Mouse (Mus musculus) liver, embryonic 13.5 days (tissue): Measurements from ENCODE around the gene Setd1a. TPM values are rescaled to one million over a fixed set of nuclear protein-coding genes. Genes with fewer than 3 reads are reported as not detected.
"Not testable (repeated sequence)": the region's sequence is repeated elsewhere in the genome, so short reads cannot be mapped to it uniquely, and the experiment has no call there.

Source experiments
- ATAC-seq: fragments of 200-750 bp; cut with Nextera tagmentation; 2 replicates; pipeline ENCODE4 v1.8.0; 2017; ENCODE audit warnings: low read depth, mild to moderate bottlenecking, moderate number of reproducible peaks, moderate library complexity
- DNase-seq: peaks from one replicate; pipeline ENCODE4 v3.0.0; 2022
- H3K27ac ChIP-seq: fragments of 300-500 bp; sonication (generic); 2 replicates; pipeline ENCODE4 v1.5.1; 2015; ENCODE audit warnings: moderate library complexity, mild to moderate bottlenecking, inconsistent platforms
- H3K27me3 ChIP-seq: fragments of 300-500 bp; sonication (generic); 2 replicates; pipeline ENCODE4 v1.6.1; 2015; ENCODE audit warnings: mild to moderate bottlenecking, inconsistent platforms
- H3K36me3 ChIP-seq: fragments of 300-500 bp; sonication (generic); 2 replicates; pipeline ENCODE4 v1.6.1; 2015; ENCODE audit warnings: mild to moderate bottlenecking, inconsistent platforms
- H3K4me1 ChIP-seq: fragments of 300-500 bp; sonication (generic); replicated peaks from 2 replicates; pipeline ENCODE4 v1.6.1; 2015; ENCODE audit warnings: inconsistent platforms
- H3K4me2 ChIP-seq: fragments of 300-500 bp; sonication (generic); 2 replicates; pipeline ENCODE4 v1.6.1; 2015; ENCODE audit warnings: inconsistent platforms, mild to moderate bottlenecking, moderate library complexity
- H3K4me3 ChIP-seq: fragments of 300-500 bp; sonication (generic); replicated peaks from 2 replicates; pipeline ENCODE4 v1.5.1; 2015; ENCODE audit warnings: mild to moderate bottlenecking, inconsistent platforms
- H3K9ac ChIP-seq: fragments of 300-500 bp; sonication (generic); 2 replicates; pipeline ENCODE4 v1.6.1; 2015; ENCODE audit warnings: mild to moderate bottlenecking, inconsistent platforms
- H3K9me3 ChIP-seq: fragments of 300-500 bp; sonication (generic); replicated peaks from 2 replicates; pipeline ENCODE4 v1.6.1; 2016; ENCODE audit warnings: inconsistent platforms
- WGBS: fragments of 180-500 bp; shearing (Covaris S2); methylation state at CpG from one replicate; pipeline ENCODE4 v1.1.7; 2015; ENCODE audit not compliant: insufficient replicate concordance; 5-methylcytosine and 5-hydroxymethylcytosine counted together
- polyA plus RNA-seq: library from polyadenylated mRNA; unstranded; fragments of >200 nt; fragmentation: Nextera tagmentation; extraction: Ambion mirVana; gene quantifications from 2 replicates; pipeline ENCODE4 v1.2.1, GENCODE M21; 2015

The Setd1a gene
- polyA plus RNA-seq, 1 experiment from 2014 or later = 8.4 TPM

DNA sequence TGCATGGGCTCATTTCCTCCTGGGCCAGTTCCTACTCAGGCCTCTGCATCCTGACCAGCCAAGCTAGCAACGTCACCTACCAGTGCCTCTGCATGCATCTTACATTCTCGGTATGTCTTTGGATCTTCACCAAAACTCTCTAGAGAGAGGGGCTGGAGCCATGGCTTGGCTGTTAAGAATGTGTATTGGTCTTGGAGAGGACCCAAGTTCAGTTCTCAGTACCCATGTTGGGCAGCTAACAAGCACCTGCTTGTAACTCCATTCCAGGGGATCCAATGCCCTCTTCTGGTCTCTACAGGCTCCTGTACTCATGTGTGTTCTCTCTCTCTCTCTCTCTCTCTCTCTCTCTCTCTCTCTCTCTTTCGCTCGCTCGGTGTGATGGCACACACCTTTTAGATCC lies 41.3 kb downstream of the Setd1a start:
- H3K4me1 ChIP-seq = peaks cover 34% of the 10 kb centered on the region
- H3K9me3 ChIP-seq = no peaks in the 10 kb centered on the region
- no peak overlapping the region for H3K9ac ChIP-seq
- H3K27me3 ChIP-seq = no peaks in the 10 kb centered on the region
- no peak overlapping the region for H3K4me3 ChIP-seq
- no peaks in the 10 kb centered on the region for H3K36me3 ChIP-seq
- no peak overlapping the region for H3K27ac ChIP-seq
- no peak overlapping the region for H3K4me2 ChIP-seq
- 78% methylated on average over 5 of the region's 5 CpGs for WGBS
- DNase-seq (no peak), ATAC-seq (no peak)

DNA sequence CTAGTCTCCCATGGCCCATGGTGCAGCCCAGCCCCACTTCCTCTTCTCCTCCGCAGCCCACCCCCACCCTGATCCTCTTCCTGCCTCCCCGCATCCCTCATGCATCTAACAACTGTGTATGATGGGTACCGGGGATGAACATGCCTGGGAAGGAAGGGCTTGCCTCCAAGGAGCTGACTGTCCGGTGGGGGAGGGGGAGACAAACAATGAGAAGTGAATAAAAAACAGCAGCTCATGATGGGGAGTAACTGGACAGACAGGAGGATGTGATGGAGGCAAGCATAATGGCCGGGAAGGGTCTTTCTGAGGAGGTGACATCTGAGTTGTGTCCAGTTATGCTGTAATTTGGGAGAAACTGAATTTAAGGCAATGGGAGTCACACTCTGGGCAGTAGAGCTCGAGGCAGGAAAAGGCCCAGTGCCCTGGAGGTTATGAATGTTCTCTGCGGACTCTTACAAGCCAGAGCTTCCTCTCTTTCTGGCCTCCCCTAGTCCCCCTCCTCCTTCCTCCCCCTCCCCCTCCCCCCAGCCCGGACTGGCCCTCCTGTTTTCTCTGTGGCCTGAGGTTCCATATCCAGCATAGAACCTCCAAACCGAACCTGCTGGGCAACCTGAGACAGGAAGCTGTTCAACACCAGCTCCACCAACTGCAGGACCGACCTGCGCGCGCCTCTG lies 44.5 kb downstream of the Setd1a start:
- ATAC-seq (no peak), DNase-seq (no peak)
- Histone ChIP-seq H3K4me1 (peaks cover 19% of the 10 kb centered on the region), H3K4me2 (no peak overlapping the region), H3K36me3 (no peaks in the 10 kb centered on the region), H3K9ac (no peak overlapping the region), H3K9me3 (no peaks in the 10 kb centered on the region), H3K27me3 (peaks cover 24% of the 10 kb centered on the region), H3K27ac (peak overlapping the region; percentile 39; the same call in 1 of the 2 replicates), H3K4me3 (no peak overlapping the region)
- WGBS = 42% methylated on average over 13 of the region's 13 CpGs

DNA sequence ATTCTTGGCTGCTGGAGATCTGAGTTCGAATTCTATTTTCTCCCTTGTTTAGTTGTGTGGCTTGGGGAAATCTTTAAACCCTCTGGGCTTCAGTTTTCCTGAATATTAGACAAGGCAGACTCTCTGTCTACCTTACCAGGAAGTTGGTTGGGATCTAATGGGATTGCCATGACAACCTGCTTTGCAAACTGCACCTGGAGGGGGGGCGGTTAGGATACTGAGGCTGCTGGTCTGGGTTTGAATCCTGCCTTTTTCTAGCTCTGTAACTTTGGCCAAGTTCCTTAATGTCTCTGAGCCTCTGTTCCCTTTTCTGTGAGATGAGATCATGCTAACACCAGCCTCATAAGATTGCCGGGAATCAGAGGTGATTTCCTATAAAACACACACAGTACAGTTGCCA lies 46.0 kb downstream of the Setd1a start:
- no peak overlapping the region for H3K9ac ChIP-seq
- H3K27me3 ChIP-seq = peaks cover 26% of the 10 kb centered on the region
- DNase-seq (no peak), ATAC-seq (no peak)
- H3K27ac ChIP-seq = no peak overlapping the region
- 76% methylated on average over 3 of the region's 3 CpGs for WGBS
- H3K4me3 ChIP-seq = no peak overlapping the region
- H3K4me1 ChIP-seq = peaks cover 12% of the 10 kb centered on the region; the same call in 1 of the 2 replicates
- H3K9me3 ChIP-seq = no peaks in the 10 kb centered on the region
- H3K36me3 ChIP-seq = no peaks in the 10 kb centered on the region
- H3K4me2 ChIP-seq = no peak overlapping the region

DNA sequence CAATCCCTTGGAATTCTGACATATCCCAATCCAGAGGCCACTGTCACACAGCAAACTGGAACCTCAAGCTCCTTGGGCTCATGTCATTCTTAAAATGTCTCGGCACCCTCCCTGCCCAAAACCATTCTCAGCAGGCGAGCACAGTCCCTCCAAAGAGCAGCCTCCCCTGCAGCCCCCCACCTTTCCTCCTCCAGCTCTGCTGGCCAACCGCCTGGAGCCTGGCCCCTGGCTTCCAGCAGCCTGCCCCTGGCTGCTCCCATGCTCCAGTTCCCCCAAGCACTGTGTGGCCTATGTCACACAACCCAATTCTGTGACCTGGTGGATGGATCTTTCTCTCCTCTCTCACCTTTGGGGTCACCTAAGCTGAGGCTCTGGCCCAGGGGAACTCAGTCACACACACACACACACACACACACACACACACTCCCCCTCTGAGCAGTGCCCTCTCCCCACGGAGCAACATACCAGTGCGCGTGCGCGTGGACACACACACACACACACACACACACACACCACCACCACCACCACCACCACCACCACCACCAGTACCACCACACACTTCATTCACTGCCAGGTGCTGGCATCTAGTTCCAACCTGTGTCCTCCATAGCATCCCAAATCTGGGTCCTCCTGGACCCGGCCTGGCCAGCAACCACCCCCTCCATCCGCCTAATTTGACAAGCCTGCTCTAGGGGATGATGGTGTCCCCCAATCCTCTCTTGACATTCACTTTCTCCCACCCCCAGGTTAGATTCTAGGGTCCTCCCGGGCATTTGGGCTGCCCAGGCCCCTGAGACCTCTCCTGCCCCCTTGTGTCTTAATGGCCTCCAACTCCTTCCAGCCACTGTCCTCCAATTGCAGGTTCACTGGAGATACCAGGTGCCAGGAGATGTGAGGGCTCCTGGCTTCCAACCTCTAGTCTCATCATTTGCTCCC lies 47.0 kb downstream of the Setd1a start:
- DNase-seq (no peak), ATAC-seq (no peak)
- Histone ChIP-seq H3K9ac (no peak overlapping the region), H3K36me3 (no peaks in the 10 kb centered on the region), H3K9me3 (no peaks in the 10 kb centered on the region), H3K4me3 (peak overlapping the region; percentile 40), H3K4me1 (peaks cover 12% of the 10 kb centered on the region; the same call in 1 of the 2 replicates), H3K27me3 (peaks cover 26% of the 10 kb centered on the region), H3K27ac (no peak overlapping the region), H3K4me2 (peak overlapping the region; percentile 38)
- WGBS = 69% methylated on average over 11 of the region's 11 CpGs

DNA sequence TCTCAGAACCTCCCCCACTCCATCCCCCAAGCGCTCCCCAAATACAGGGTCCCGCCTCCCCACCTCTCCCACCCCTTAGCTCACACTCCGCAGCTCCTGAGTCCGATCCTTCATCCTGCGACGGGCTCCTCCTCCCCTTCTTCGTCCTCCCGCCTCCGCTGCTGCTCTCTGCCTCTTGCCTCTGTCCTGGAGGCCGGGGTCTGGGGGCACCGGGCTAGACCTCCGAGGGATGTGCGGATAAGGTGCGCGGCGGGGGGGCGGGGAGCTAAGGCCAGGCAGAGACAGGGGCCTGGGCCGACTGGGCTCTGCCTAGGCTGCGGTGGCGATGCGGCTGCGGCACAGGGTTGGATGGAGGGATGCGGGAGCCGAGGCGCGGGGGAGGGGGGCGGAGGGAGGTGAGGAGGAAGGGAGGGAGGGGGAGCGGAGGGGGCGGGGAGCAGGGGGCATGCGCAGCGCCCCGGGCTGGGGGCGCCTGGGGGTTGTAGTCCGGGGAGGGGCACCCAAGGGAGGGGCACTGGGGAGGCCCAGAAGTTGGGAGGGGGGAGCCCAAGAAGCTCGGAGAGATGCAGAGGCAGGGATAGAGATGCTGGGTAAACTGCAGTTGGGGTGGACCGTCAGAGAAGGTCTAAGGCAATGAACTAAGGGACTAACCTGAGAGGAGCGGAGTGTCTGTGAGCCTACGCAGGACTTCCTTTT lies 47.9 kb downstream of the Setd1a start, which contains the start of the genes Stx4a and Stx1b:
Stx4a (plus strand) TSS at position 119 of the 696 bp plus-strand sequence.
Stx1b (minus strand) TSS at position 374 of the 696 bp plus-strand sequence.
- 12% methylated on average over 30 of the region's 38 CpGs for WGBS
- no peak for ATAC-seq
- peak within 1 kb of the TSS; percentile 38 for H3K4me2 ChIP-seq
- peaks cover 12% of the 10 kb centered on the region; the same call in 1 of the 2 replicates for H3K4me1 ChIP-seq
- H3K9me3 ChIP-seq = no peaks in the 10 kb centered on the region
- no peak within 1 kb of the TSS for H3K9ac ChIP-seq
- no peak within 1 kb of the TSS for H3K27ac ChIP-seq
- peaks cover 26% of the 10 kb centered on the region for H3K27me3 ChIP-seq
- no peaks in the 10 kb centered on the region for H3K36me3 ChIP-seq
- peak within 1 kb of the TSS; percentile 40 for H3K4me3 ChIP-seq
- no peak for DNase-seq

DNA sequence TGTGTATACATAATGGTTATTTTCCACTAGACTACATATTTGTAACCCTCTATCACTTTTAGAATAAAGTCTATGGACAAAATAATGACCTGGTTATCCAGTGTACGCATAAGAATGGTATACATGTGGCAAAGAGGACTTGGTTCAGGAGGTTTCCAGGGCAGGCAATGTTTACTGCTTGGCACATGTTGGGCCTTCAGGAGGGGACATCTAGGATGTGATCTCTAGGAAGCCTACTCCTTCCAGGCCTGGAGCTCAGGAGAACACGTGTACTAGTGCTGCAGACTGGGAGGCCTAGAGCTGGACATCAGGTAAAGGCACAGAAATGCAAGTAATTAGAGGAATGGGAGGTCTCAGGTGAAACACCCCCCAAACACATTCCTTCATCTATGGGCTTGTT lies 59.1 kb downstream of the Setd1a start:
- Histone ChIP-seq H3K27ac (no peak overlapping the region), H3K9ac (no peak overlapping the region), H3K4me1 (peaks cover 5% of the 10 kb centered on the region), H3K4me3 (no peak overlapping the region), H3K36me3 (no peaks in the 10 kb centered on the region), H3K4me2 (no peak overlapping the region), H3K9me3 (no peaks in the 10 kb centered on the region), H3K27me3 (no peaks in the 10 kb centered on the region)
- DNase-seq = no peak
- ATAC-seq = no peak
- WGBS = 80% methylated on average over 2 of the region's 2 CpGs

DNA sequence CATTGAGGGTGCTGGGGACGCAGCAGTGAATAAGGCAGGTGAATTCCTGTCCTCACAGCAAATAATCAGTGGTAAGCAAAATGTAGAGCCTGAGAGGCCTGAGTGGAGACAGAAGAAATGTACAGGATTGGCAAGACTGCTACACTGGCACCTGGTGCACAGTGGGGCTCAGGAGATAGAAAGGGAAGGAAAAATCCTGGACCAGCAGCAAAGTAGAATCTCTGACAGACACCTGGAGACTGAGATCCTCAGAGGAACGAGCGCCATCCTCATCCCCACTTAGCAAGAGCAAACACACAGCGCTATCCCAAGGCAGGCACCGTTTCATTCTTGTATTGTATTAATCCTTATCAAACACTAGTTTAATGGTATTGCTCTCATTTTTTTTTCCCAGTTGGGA lies 61.0 kb downstream of the Setd1a start:
- no peak for DNase-seq
- Histone ChIP-seq H3K36me3 (no peaks in the 10 kb centered on the region), H3K27me3 (no peaks in the 10 kb centered on the region), H3K4me2 (no peak overlapping the region), H3K27ac (no peak overlapping the region), H3K9ac (no peak overlapping the region), H3K9me3 (no peaks in the 10 kb centered on the region), H3K4me1 (peaks cover 13% of the 10 kb centered on the region), H3K4me3 (no peak overlapping the region)
- no peak for ATAC-seq
- WGBS = 88% methylated on average over 5 of the region's 5 CpGs

DNA sequence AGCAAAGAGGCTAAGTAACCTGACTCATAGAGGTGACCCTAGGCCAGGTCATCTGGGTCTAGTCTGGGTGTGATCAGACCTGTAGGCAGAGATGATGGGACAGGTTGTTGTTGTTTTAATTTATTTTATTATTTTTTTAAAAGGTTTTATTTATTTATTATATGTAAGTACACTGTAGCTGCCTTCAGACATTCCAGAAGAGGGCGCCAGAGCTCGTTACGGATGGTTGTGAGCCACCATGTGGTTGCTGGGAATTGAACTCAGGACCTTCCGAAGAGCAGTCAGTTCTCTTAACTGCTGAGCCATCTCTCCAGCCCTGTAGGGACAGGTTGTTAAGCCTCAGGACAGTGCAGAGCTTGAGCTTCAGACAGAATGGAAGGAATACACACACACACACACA lies 61.4 kb downstream of the Setd1a start:
- not testable (repeated sequence) for H3K9ac ChIP-seq, ATAC-seq
- WGBS = 85% methylated on average over 4 of the region's 4 CpGs

DNA sequence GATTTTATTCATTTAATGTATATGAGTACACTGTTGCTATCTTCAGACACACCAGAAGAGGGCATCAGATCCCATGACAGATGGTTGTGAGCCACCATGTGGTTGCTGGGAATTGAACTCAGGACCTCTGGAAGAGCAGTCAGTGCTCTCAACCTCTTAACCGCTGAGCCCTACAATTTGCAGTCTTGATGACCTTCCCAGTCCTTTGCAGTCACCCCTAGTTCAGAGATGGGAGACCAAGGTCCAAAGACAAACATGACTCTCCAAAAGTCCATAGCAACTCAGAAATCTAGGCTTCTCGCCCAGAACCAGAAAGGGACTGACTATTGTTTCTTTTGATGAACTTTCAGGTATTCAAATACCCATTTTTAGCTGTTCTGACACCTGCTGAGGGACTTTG lies 63.6 kb downstream of the Setd1a start:
- ATAC-seq, DNase-seq, H3K9me3 ChIP-seq, H3K27me3 ChIP-seq, H3K4me3 ChIP-seq, H3K9ac ChIP-seq, H3K4me2 ChIP-seq, H3K27ac ChIP-seq: not testable (repeated sequence)
- Histone ChIP-seq H3K36me3 (peaks cover 16% of the 10 kb centered on the region), H3K4me1 (peaks cover 20% of the 10 kb centered on the region)
- 77% methylated on average over 2 of the region's 2 CpGs for WGBS

More for the DNA sequence above, 61.4 kb downstream of the Setd1a start:
- not testable (repeated sequence) for H3K27me3 ChIP-seq, H3K4me2 ChIP-seq, H3K9me3 ChIP-seq, DNase-seq, H3K4me3 ChIP-seq, H3K36me3 ChIP-seq, H3K27ac ChIP-seq
- peaks cover 17% of the 10 kb centered on the region for H3K4me1 ChIP-seq

DNA sequence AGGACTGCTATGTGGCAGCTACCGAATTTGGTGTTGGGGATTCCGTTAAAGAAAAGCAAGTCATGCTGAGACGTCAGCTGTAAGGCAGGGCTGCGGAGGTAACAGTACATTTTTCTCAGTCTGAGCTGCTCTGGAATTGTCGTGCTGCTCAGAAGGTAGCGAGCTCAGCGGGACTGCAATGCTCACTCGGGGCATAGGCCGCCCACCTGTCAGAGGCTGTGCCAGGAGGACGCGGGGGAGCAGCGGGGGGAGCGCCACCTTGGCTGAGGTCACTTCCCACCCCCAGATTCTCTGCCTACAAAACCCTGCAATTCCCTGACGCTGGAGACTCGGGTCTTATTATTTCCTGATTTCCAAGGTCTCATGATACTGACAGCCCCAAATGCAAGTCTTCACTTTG lies 64.4 kb downstream of the Setd1a start:
- Histone ChIP-seq H3K9me3 (no peaks in the 10 kb centered on the region), H3K27me3 (no peaks in the 10 kb centered on the region), H3K9ac (peak overlapping the region; percentile 85), H3K4me2 (peak overlapping the region; percentile 100), H3K27ac (peak overlapping the region; percentile 92), H3K4me1 (peaks cover 20% of the 10 kb centered on the region), H3K36me3 (peaks cover 21% of the 10 kb centered on the region), H3K4me3 (peak overlapping the region; percentile 79)
- 5% methylated on average over 15 of the region's 15 CpGs for WGBS
- ATAC-seq (peak; percentile 6), DNase-seq (peak; percentile 30)
